Mouse (Mus musculus) embryo, embryonic 10.5 days (tissue): ENCODE measurements at regions not wholly inside any gene's neighbourhood (a gene's known extent, or its start where the extent isn't known, plus 50 kb on each side); places are given as distances from the start of the nearest gene placed in this dataset.

Experiments
- DNase-seq: peaks from one replicate; pipeline ENCODE4 v3.0.0-alpha.2; 2015; ENCODE audit warnings: low spot score

DNA sequence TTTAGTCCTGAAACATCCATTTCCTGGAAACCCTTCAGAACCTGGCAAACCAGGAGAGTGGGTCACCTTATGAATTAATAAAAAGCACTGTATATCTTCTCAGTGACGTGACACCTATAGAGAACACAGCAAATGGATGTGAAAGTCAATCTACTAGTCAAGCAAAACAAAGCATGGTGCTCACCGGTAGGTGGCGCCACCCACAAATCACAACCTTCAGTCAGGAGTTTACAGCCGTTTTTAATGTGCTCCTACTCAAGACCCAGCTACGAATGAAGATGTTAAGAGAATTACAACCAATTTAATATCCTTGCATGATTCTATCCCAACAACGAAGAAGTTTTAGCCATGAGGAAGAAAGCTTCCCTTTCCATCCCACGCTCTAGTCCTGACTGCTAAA is 136.6 kb upstream of the Map3k7 start:
- DNase-seq, result no peak

DNA sequence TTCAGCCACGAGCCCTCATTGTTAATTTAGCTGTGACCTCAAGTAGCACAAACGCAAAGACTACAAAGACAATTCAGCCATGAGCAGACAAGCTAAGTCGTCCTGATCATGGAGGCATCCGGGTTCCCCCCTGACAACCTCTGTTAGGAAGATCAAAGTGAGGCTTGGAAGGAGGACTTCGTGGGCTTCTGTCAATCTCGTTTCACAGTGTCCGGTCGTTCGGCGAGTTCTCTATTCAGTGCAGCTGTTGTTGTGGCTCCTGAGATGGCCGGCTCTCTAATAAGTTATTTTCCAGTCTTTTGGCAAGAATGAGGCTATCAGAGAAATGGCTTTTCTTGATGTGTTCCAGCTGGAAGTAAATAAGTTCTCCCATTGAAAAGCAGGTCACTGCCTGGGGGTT is 133.7 kb upstream of the Map3k7 start:
- DNase-seq, result peak; percentile 70

DNA sequence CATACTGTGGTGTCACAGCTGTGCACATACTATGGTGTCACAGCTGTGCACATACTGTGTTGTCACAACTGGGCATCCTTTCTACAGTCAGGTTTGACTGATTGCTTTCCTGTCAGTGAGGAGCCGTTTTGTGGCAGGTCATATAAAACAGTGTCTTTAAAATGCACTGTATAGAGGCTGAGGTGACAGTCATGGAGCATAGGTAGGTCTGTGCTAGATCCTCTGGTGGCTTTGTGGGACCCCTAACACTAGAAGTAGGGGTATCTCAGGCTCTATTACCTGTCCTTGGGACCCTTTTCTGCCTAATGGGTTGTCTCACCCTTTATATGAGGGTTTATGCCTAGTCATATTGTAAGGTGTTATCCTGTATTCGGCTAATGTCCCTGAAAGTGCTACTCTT is 132.4 kb upstream of the Map3k7 start:
- no peak for DNase-seq

DNA sequence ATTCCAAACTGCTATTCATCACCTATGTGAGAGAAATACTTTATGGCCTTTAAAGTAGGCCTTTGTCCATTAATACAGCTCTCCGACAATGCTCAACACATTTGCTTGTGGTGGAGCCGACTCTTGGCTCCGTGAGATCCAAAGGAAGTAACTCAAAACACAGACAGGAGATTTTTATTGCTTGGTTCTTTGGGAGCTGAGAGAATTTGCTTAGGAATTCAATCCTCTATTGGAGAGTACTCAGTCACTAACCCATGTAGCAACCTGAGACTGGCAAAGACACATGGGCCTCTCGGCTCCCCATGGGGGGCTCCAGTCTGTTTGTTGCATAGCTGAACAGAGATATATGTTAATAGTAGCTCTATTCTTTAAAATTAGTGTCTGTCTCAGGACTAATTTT is 130.1 kb upstream of the Map3k7 start:
- DNase-seq, result no peak

DNA sequence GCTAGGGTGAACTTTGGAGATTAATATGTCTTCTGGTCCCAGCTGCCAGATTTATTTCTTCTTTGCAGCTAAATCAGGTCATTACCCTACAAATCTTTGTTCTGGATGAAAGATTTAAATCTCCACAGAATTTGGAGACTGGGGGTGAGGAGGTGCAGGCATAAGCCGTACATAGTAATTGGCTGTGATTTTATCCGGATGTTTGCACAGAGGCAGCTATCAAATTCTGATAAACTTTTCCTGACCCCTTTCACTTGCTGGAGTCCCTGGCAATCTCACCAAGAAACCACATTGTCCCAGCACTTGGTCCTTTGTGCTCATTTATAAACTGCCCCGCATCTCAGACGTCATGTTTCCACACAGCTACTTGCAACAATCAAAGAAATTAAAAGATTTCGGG is 128.8 kb upstream of the Map3k7 start:
- no peak for DNase-seq

DNA sequence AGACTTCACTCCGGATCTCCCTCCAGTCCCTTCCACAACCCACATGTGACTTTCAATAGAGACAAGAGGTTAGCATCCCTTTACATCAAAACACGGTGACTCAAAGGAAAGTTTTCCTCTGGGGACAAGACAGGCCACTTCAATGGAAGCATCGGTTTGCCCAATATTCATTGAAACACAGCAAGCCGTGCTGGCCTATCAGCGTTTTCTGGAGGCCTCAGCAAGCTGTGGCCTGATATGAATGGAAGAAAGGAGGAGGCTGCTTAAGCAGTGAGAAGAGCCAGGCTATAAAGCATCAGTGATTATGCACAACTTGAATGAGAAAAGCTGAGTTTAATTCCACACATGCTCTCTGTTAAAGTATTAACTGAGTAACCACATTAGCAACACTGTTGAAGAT is 125.3 kb upstream of the Map3k7 start:
- DNase-seq, result no peak

DNA sequence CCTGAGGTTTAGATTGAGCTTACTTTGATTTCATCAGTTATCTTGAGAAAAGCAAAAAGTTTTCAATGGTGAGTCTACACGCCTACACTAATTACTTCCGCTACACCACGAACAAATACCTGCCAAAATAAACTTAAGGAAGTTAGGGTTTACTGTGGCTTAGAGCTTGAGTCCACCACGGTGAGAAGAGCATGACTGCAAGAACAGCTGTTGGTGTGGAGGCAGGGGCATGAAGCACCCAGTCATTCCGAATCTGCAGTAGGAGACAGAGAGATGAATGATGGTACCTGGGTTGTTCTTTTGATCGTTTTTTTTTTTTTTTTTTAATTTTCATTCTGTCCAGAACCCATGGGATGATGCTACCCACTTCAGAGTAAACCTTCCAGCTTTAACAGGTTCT is 114.1 kb upstream of the Map3k7 start:
- DNase-seq, result no peak

DNA sequence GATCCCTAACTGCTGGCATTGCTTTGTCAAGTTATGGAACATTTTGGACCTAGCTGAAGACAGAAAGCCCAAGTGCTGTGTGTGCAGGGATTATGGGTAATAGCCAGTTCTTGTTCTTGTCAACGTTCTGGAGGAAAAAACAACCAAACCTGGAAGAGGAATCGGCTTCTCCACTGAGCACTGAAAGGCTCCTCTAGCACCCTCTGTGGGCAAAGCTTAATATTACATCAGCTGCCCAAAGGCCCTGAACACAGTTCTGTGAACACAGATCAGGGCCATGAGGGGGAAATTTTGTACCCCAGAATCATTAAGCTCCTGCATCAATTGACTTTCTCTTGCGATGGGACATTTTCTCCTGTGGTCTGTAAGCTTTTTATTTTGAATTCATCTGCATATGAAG is 112.9 kb upstream of the Map3k7 start:
- DNase-seq, result peak; percentile 72

DNA sequence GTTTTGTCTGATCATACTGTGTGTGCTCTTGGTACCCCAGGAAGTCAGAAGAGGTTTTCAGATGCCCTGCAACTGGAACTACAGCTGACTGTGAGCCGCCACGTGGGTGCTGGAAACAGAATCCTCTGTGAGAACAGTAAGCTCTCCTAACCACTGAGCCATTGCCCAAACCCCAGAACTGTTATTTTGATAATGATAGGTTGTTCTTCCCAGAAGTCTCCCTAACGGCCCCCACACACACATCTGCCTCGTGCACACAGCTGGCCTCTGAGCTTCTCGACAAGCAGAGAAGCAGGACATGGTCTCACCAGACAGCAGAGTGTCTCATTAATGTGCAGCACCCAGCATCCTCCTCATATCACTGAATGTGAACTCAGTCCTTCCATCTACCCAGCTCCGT is 110.0 kb upstream of the Map3k7 start:
- no peak for DNase-seq

DNA sequence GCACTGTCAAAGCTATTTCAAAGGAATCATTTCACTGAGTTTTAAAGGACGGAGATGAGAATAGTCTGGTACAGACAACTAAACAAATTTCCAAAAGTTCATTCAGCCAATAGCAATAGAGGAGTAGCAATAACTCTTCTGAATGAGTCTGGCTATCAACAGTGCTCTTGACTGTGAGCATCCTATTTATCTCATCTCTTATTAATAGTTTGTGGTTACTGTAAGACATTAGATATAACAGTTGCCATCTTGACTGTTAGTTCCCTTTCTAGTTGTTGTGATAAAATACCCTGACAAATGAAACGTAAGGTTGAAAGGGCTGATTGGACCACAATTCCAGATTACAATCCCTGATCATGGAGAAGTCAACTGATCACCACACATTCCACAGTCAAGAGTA is 103.5 kb upstream of the Map3k7 start:
- DNase-seq, result no peak

DNA sequence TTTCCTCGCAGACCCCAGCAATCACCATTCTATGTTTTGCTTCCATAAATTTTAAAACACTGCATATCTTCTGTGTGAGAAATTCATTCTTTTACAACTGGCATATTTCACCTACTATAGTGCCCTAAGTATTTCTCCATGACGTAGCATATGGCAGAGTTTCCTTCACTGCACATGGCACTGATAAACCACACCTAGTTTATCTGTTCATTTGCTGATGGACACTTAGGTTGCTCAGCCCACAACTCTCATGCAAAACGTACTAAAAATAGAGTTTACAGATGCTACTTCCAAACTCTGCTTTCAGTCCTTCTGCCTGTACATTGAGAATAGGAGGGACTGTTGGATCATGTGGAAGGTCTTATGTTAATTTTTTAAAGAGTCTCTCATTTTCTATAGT is 102.7 kb upstream of the Map3k7 start:
- DNase-seq, result no peak

DNA sequence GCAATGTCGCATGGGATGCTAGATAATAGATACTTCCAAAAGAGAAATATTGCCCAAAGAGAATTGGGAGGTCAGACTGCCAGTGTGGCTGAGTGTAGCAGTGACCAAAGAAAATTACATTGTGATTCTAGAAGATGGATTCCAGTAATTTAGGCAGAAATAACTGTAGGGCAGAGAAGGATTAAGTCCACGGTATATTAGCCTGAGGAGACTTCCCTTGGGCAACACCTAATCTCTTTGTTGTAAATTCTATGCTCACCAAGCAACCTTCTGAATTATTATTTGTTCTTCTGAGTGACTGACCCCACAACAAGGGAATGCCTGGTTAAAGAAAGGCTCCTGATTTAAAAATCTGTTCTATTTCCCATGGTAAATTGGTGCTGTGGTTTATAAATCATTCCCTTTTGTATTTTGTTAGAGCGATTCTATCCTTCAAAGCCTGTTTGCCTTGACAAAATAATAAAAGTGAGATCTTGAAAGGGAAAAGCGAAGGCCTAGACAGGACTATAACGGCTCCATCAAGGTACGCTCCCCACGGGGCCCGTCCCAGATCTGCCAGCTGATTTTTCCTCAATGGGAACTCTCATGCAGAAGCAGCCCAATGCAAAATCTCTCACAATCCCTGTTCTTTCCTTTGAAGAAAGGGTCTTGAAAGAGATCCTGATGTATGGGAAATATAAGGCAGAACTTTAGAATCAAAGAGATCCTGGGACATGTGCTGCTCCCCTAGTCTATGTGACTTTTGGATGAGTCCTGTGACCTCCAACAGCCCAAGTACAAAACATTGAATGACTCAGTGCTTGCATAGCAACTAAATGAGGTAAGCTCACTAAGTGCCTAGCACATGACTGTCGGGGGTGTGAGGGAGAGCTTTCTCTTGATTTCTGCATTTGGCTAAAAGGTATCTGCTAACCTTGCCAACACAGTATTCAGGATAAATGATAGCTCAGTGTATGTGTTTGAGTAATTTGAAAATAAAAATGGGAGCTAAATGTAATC is 90.6 kb upstream of the Map3k7 start:
- peak; percentile 54 for DNase-seq

DNA sequence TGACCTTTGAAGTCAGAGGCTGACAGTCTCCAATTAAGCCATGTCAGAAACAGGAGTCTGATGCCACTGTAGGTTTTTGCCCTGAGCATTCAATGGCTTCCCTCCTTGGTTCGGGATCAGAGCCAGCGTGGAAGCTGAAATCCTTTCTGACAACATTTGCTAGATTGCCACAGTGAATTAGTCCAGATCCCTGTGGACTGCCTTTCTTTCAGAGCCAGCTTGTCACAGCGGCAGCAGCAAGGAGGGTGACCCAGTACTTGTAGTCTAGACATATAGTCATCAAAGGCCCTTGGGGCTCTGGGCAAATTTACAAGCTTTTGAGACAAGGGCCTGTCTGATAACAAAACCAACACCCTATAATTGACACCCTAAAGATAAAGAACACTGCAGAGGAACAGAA is 86.5 kb upstream of the Map3k7 start:
- DNase-seq, result peak; percentile 25

DNA sequence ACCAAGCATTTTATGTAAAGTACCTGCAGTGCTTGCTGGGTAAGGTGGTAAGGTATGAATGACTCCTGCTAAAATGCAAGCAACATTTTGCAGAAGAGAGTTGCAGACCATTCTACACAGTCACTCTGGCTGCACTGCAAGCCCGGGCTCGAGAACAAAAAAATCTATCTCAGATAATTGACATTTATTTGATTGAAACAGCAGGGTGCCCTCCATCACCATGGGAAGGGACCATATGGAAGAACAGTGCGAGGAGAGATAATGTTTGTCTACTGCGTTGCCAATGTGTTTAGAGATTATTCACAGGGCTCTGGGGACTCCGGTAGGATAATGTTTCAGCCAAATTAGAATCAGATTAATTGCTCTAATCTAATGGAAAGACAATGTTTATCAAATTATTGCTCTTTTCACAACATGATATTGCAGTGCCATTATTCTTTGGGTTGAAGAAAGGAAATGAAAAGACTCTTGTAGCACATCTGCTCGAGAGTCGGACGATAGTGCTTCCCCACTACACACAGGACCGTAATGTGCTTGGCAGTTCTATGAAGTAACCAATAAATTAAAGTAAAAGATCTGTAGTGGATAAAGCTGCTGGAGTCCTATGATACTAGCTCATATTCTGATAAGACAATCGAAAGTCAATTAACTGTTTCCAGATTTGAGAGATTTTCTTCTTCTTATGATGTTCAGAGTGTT is 85.3 kb upstream of the Map3k7 start:
- DNase-seq, result no peak

DNA sequence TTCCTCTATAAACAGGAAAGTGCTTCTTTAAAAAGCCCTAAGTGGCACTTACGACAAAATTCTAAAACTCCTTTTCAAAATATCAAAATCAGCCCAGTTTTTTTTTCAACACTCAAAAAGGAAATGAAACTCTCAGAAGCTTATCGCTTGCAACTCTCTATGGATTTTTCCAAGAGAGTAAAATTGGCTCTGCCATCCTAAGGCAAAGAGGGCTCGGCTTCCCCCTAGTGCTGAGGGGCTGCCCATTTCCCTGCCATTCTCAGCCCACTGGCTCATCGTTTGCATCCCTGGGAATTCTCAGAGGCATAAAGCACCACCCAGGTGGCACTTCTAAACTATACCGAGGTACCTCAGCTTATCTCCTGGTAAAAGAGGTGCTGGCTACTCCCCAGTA is 84.7 kb upstream of the Map3k7 start:
- no peak for DNase-seq

DNA sequence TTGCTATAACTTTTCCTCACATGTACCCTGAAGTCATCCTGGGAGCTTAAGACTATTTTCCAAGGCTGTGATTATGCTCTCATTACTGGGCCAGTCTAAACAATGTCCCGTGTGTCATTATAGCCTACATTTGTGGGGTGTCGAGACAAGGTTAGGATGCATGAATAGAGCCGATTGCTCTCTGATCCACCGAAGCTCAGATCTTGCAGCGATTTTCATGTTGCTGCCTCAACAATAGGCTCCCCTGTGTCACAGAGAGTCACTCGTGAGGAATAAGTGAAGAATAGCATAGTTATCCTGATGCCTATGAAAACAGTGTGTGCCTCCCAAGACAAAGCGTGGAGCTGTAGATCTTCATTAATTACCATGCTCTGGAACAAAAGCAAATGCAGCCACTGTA is 83.7 kb upstream of the Map3k7 start:
- no peak for DNase-seq

DNA sequence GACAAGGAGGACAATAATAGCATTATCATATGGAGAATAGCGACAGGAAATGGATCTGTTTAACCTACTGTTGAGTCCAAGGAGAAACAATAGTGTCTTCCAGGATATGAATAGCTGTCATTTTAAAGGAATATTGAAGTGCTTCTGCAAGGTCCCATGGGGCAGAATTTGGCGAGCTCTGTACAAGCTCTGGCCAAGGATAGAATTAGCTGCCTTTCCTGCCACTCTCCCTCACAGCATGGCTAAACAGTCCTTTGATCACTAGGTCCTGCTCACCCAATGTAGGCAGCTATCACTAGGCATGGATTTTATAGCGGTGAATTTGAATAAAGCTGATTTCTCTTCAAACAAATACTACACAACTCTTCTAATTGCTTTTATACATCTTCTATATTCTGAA is 74.2 kb upstream of the Map3k7 start:
- DNase-seq, result no peak

DNA sequence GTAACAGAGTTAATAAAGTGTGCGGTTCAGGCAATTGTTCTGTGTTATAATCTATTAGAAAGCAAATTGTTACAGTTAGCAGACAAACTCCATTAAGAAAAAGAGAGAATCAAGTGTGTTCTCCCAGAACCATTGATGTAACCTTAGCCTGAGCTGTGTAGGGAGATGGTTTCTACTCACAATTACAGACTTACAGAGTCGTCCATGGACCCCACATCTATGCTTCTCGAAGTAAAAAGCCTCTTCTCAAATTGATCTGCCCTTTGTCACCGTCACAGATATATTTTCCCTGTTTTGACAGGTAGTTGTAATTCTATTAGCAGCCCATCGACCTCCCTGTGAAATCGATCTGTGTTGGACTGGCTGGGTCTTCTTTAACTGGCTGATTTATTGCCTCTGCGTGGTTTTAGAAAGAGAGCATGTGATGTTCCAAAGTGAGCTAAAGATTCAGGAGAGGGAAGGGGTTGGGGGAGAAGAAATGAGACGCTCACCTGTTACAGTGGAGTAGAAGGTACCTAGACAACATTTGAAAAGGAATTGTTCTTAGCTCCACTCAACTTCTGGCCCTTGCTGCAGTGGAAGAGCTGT is 54.7 kb upstream of the Map3k7 start:
- DNase-seq, result no peak
